Mouse (Mus musculus): Measurements from ENCODE around the gene Nfix. TPM values are rescaled to one million over a fixed set of nuclear protein-coding genes. Genes with fewer than 3 reads are reported as not detected.

The Nfix gene
- polyA plus RNA-seq (2016; fragmentation: Nextera tagmentation; extraction: Ambion mirVana): 11.6 and 14.2 TPM in 2 replicates

- Histone ChIP-seq H3K4me1 (peaks cover 25% of the 10 kb centered on the region), H3K4me2 (replicated peaks) (peak within 1 kb of the TSS; percentile 71), H3K9me3 (replicated peaks) (no peaks in the 10 kb centered on the region), H3K4me3 (peak within 1 kb of the TSS; percentile 57), H3K9ac (peak within 1 kb of the TSS; percentile 78), H3K36me3 (peaks cover 7% of the 10 kb centered on the region; the same call in 1 of the 2 replicates), H3K27ac (no peak within 1 kb of the TSS), H3K27me3 (peaks cover 92% of the 10 kb centered on the region)
- 2% methylated on average over 53 of the region's 125 CpGs for WGBS
- 0 out of 2 replicates have a peak, but pooled peaks have one; percentile 26 for ATAC-seq (ENCODE audit: low FRiP score)
Measured at GRCm38 (mm10) chr8:84799999-84800831, at the start of gene Nfix. Gene Nfix (minus strand): TSS chr8:84800344.

GRCm38 (mm10) chr8:84847684-84848435, 47.7 kb upstream of the Nfix start:
- H3K9me3 ChIP-seq (replicated peaks): no peaks in the 10 kb centered on the region
- peaks cover 23% of the 10 kb centered on the region for H3K36me3 ChIP-seq
- peak overlapping the region; percentile 76 for H3K27ac ChIP-seq
- H3K4me1 ChIP-seq: peaks cover 32% of the 10 kb centered on the region
- H3K27me3 ChIP-seq: no peaks in the 10 kb centered on the region
- H3K4me3 ChIP-seq: peak overlapping the region; percentile 94; the same call in 1 of the 2 replicates
- H3K9ac ChIP-seq: peak overlapping the region; percentile 66; the same call in 1 of the 2 replicates
- H3K4me2 ChIP-seq (replicated peaks): peak overlapping the region; percentile 76
- WGBS: 53% methylated on average over 6 of the region's 6 CpGs
- ATAC-seq (ENCODE audit: low FRiP score): no peak

GRCm38 (mm10) chr8:84846722-84847572, 46.8 kb upstream of the Nfix start, which contains the start of gene Calr:
Gene Calr (minus strand): TSS chr8:84846934.
- peak within 1 kb of the TSS; percentile 96 for H3K9ac ChIP-seq
- no peaks in the 10 kb centered on the region for H3K27me3 ChIP-seq
- H3K9me3 ChIP-seq (replicated peaks): no peaks in the 10 kb centered on the region
- peak within 1 kb of the TSS; percentile 76 for H3K4me2 ChIP-seq (replicated peaks)
- peak within 1 kb of the TSS; percentile 89 for H3K27ac ChIP-seq
- H3K4me3 ChIP-seq: peak within 1 kb of the TSS; percentile 94
- peak; percentile 99 for ATAC-seq (ENCODE audit: low FRiP score)
- peaks cover 31% of the 10 kb centered on the region for H3K36me3 ChIP-seq
- WGBS: under 1% methylated on average over 55 of the region's 55 CpGs
- H3K4me1 ChIP-seq: peaks cover 33% of the 10 kb centered on the region

- WGBS: 2% methylated on average over 30 of the region's 30 CpGs
- no peaks in the 10 kb centered on the region for H3K27me3 ChIP-seq
- peaks cover 39% of the 10 kb centered on the region for H3K36me3 ChIP-seq
- H3K4me2 ChIP-seq (replicated peaks): peak overlapping the region; percentile 76
- ATAC-seq (ENCODE audit: low FRiP score): peak; percentile 23
- H3K9me3 ChIP-seq (replicated peaks): no peaks in the 10 kb centered on the region
- peak overlapping the region; percentile 94 for H3K4me3 ChIP-seq
- H3K9ac ChIP-seq: peak overlapping the region; percentile 96
- H3K27ac ChIP-seq: peak overlapping the region; percentile 89
- peaks cover 33% of the 10 kb centered on the region for H3K4me1 ChIP-seq
Measured at GRCm38 (mm10) chr8:84846094-84846721, 46.1 kb upstream of the Nfix start.

GRCm38 (mm10) chr8:84845355-84846093, 45.4 kb upstream of the Nfix start:
- H3K4me1 ChIP-seq: peaks cover 33% of the 10 kb centered on the region
- WGBS: 16% methylated on average over 12 of the region's 12 CpGs
- no peaks in the 10 kb centered on the region for H3K9me3 ChIP-seq (replicated peaks)
- peak overlapping the region; percentile 89 for H3K27ac ChIP-seq
- peak overlapping the region; percentile 96 for H3K9ac ChIP-seq
- ATAC-seq (ENCODE audit: low FRiP score): no peak
- H3K4me2 ChIP-seq (replicated peaks): peak overlapping the region; percentile 76
- peaks cover 39% of the 10 kb centered on the region for H3K36me3 ChIP-seq
- no peaks in the 10 kb centered on the region for H3K27me3 ChIP-seq
- H3K4me3 ChIP-seq: peak overlapping the region; percentile 94

- no peak overlapping the region for H3K27ac ChIP-seq
- peaks cover 39% of the 10 kb centered on the region for H3K36me3 ChIP-seq
- H3K4me2 ChIP-seq (replicated peaks): peak overlapping the region; percentile 76
- no peak for ATAC-seq (ENCODE audit: low FRiP score)
- no peaks in the 10 kb centered on the region for H3K9me3 ChIP-seq (replicated peaks)
- peaks cover 36% of the 10 kb centered on the region for H3K4me1 ChIP-seq
- H3K27me3 ChIP-seq: no peaks in the 10 kb centered on the region
- peak overlapping the region; percentile 96 for H3K9ac ChIP-seq
- H3K4me3 ChIP-seq: peak overlapping the region; percentile 94
- WGBS: 91% methylated on average over 9 of the region's 9 CpGs
Measured at GRCm38 (mm10) chr8:84844397-84845070, 44.4 kb upstream of the Nfix start.

GRCm38 (mm10) chr8:84841514-84841913, 41.4 kb upstream of the Nfix start:
- no peak for ATAC-seq (ENCODE audit: low FRiP score)
- no peak overlapping the region for H3K4me3 ChIP-seq
- no peaks in the 10 kb centered on the region for H3K27me3 ChIP-seq
- H3K4me2 ChIP-seq (replicated peaks): no peak overlapping the region
- WGBS: 83% methylated on average over 1 of the region's 1 CpGs
- peaks cover 43% of the 10 kb centered on the region for H3K4me1 ChIP-seq
- peaks cover 65% of the 10 kb centered on the region for H3K36me3 ChIP-seq
- H3K9ac ChIP-seq: no peak overlapping the region
- H3K9me3 ChIP-seq (replicated peaks): no peaks in the 10 kb centered on the region
- H3K27ac ChIP-seq: peak overlapping the region; percentile 25

- WGBS: under 1% methylated on average over 45 of the region's 55 CpGs
- H3K36me3 ChIP-seq: peaks cover 76% of the 10 kb centered on the region
- peak within 1 kb of the TSS; percentile 84 for H3K27ac ChIP-seq
- H3K9ac ChIP-seq: peak within 1 kb of the TSS; percentile 94
- H3K4me3 ChIP-seq: peak within 1 kb of the TSS; percentile 84
- no peaks in the 10 kb centered on the region for H3K9me3 ChIP-seq (replicated peaks)
- peak within 1 kb of the TSS; percentile 68 for H3K4me2 ChIP-seq (replicated peaks)
- no peaks in the 10 kb centered on the region for H3K27me3 ChIP-seq
- peak; percentile 95 for ATAC-seq (ENCODE audit: low FRiP score)
- H3K4me1 ChIP-seq: peaks cover 44% of the 10 kb centered on the region
Measured at GRCm38 (mm10) chr8:84840248-84840999, 40.3 kb upstream of the Nfix start, which contains the start of gene Rad23a. Gene Rad23a (minus strand): TSS chr8:84840665.

GRCm38 (mm10) chr8:84839875-84840247, 39.7 kb upstream of the Nfix start:
- peak overlapping the region; percentile 84 for H3K27ac ChIP-seq
- peak overlapping the region; percentile 68 for H3K4me2 ChIP-seq (replicated peaks)
- 9% methylated on average over 7 of the region's 7 CpGs for whole genome bisulfite sequencing
- H3K4me1 ChIP-seq: peaks cover 41% of the 10 kb centered on the region
- peaks cover 78% of the 10 kb centered on the region for H3K36me3 ChIP-seq
- no peaks in the 10 kb centered on the region for H3K9me3 ChIP-seq (replicated peaks)
- H3K9ac ChIP-seq: peak overlapping the region; percentile 94
- no peaks in the 10 kb centered on the region for H3K27me3 ChIP-seq
- ATAC-seq (ENCODE audit: low FRiP score): no peak
- peak overlapping the region; percentile 84 for H3K4me3 ChIP-seq

GRCm38 (mm10) chr8:84839411-84839810, 39.3 kb upstream of the Nfix start:
- Histone ChIP-seq H3K27me3 (no peaks in the 10 kb centered on the region), H3K27ac (no peak overlapping the region), H3K4me3 (peak overlapping the region; percentile 84), H3K4me1 (peaks cover 39% of the 10 kb centered on the region), H3K9ac (peak overlapping the region; percentile 94), H3K4me2 (replicated peaks) (peak overlapping the region; percentile 68), H3K36me3 (peaks cover 78% of the 10 kb centered on the region), H3K9me3 (replicated peaks) (no peaks in the 10 kb centered on the region)
- no peak for ATAC-seq (ENCODE audit: low FRiP score)
- WGBS: 98% methylated on average over 2 of the region's 2 CpGs

Measured in hindbrain, embryonic 12.5 days (tissue).